Mouse (Mus musculus) liver, postnatal 0 days (tissue): ENCODE measurements at regions not wholly inside any gene's neighbourhood (a gene's known extent, or its start where the extent isn't known, plus 50 kb on each side); places are given as distances from the start of the nearest gene placed in this dataset.

Experiments
- CTCF ChIP-seq: sonication (generic); IDR thresholded peaks from 2 replicates; pipeline ENCODE4 v1.5.1; 2016; ENCODE audit warnings: antibody characterized with exemption, low read depth
- EP300 ChIP-seq: IDR thresholded peaks from 2 replicates; pipeline ENCODE4 v1.6.1; 2016; ENCODE audit warnings: antibody characterized with exemption, low read depth, mild to moderate bottlenecking

DNA sequence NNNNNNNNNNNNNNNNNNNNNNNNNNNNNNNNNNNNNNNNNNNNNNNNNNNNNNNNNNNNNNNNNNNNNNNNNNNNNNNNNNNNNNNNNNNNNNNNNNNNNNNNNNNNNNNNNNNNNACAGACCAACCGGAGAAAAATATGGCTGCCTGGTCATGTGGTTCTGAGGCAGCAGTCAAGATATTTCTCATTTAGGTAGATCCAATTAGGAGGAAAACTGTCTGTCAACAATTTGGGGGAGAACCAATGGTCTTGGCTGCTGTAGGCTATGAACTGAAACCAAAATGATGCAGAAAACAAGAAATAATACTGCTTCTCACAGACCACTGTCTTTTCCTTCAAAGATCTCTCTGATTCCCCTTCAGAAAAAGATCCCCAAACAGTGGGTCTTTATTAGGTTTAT lies 613.7 kb upstream of the Arid1b start:
- no peak for TF ChIP-seq CTCF
- TF ChIP-seq EP300 = no peak
